Mouse (Mus musculus): ENCODE measurements at regions not wholly inside any gene's neighbourhood (a gene's known extent, or its start where the extent isn't known, plus 50 kb on each side); places are given as distances from the start of the nearest gene placed in this dataset. TPM values are rescaled to one million over a fixed set of nuclear protein-coding genes. Genes with fewer than 3 reads are reported as not detected.

GRCm38 (mm10) chr7:61878095-61878494 lies 468.3 kb upstream of the Ndn start:
- H3K36me3 ChIP-seq (ENCODE audit: control insufficient read depth, insufficient read depth, low read length), result no peaks in the 10 kb centered on the region
- WGBS, result 55% methylated on average over 2 of the region's 2 CpGs
- H3K9me3 ChIP-seq (ENCODE audit: control insufficient read depth, low read depth, low read length), result 0 out of 2 replicates have a peak, but pooled peaks cover 4% of the 10 kb centered on the region
- H3K4me1 ChIP-seq (ENCODE audit: control insufficient read depth, insufficient read depth, low read length), result no peaks in the 10 kb centered on the region
- ATAC-seq (ENCODE audit: insufficient number of reproducible peaks, insufficient read depth, low FRiP score, low read depth), result no peak
- H3K27ac ChIP-seq (ENCODE audit: low read length), result no peak overlapping the region
- no peak overlapping the region for H3K4me2 ChIP-seq (replicated peaks; ENCODE audit: low read depth, low read length)
- no peak overlapping the region for H3K9ac ChIP-seq (replicated peaks; ENCODE audit: low read depth, low read length)
- no peaks in the 10 kb centered on the region for H3K27me3 ChIP-seq (ENCODE audit: control insufficient read depth, insufficient read depth, low read length)
- no peak overlapping the region for H3K4me3 ChIP-seq (ENCODE audit: low read depth, low read length)

GRCm38 (mm10) chr7:61878585-61878984 lies 467.8 kb upstream of the Ndn start:
- Histone ChIP-seq H3K36me3 (ENCODE audit: control insufficient read depth, insufficient read depth, low read length) (no peaks in the 10 kb centered on the region), H3K4me2 (replicated peaks; ENCODE audit: low read depth, low read length) (no peak overlapping the region), H3K4me3 (ENCODE audit: low read depth, low read length) (no peak overlapping the region), H3K4me1 (ENCODE audit: control insufficient read depth, insufficient read depth, low read length) (no peaks in the 10 kb centered on the region), H3K27me3 (ENCODE audit: control insufficient read depth, insufficient read depth, low read length) (no peaks in the 10 kb centered on the region), H3K9ac (replicated peaks; ENCODE audit: low read depth, low read length) (no peak overlapping the region), H3K27ac (ENCODE audit: low read length) (no peak overlapping the region), H3K9me3 (ENCODE audit: control insufficient read depth, low read depth, low read length) (0 out of 2 replicates have a peak, but pooled peaks cover 4% of the 10 kb centered on the region)
- ATAC-seq (ENCODE audit: insufficient number of reproducible peaks, insufficient read depth, low FRiP score, low read depth), result no peak

MicroRNAs encoded in the stretch of these regions (microRNA counts, 519-probe panel; counts per million panel counts)
- microRNA mmu-miR-344, result not detected

Small RNA genes in the stretch of these regions (microRNA-seq; reads per million reads assigned to microRNA genes)
- gene Gm22466 (not detected), gene Gm23490 (not detected), gene Gm23873 (not detected), gene Gm23917 (not detected), gene Gm23962 (not detected), gene Gm25533 (not detected), gene Mir344 (not detected), gene Mir344b (1.6 reads per million), gene Mir344c (1.0 reads per million), gene Mir344d-1 (not detected), gene Mir344d-2 (not detected), gene Mir344d-3 (not detected), gene Mir344e (0.78 reads per million), gene Mir344h-1 (not detected), gene Mir344h-2 (not detected)
